Mouse (Mus musculus) cerebellum, adult 9-10 months (tissue): Measurements from ENCODE around the gene Dnah10.

Experiments
- DNase-seq: peaks from one replicate; pipeline ENCODE4 v3.0.0; 2022

Dnah10 gene

DNA sequence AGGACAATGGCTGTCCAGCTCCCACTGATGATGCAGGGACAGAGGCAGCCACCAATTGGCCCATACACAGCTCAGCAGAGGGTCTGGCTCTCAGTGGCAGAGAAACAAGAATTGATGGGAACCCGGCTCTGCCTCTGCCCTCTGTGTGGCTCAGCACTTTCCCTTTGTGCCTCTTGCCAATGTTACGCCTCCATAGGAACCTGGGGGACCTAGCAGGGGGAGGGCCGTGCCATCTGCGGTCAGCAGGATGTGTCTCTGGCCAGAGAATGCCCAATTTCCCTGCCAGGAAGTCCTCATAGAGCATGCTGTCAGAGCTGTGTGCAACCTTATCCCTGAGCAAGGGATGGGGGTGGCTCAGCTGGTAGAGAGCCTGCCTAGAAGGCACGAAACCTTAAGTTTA, 89.9 kb downstream of the Dnah10 start:
- peak; percentile 93 for DNase-seq

DNA sequence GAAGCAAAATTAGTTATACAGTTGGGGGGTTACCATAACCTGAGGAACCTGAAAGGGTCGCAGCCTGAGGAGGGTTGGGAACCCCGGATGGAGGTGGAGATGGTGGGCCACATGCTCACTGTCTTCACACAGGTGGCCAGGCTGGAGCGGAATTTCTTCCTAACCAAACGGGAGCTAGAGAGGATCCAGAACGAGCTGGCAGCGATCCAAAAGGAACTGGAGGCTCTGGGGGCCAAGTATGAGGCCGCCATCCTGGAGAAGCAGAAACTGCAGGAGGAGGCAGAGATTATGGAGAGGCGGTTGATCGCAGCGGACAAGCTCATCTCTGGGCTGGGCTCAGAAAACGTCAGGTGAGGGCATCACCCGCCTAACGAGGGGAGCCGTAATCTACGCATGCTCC, 92.2 kb downstream of the Dnah10 start:
- DNase-seq: no peak

DNA sequence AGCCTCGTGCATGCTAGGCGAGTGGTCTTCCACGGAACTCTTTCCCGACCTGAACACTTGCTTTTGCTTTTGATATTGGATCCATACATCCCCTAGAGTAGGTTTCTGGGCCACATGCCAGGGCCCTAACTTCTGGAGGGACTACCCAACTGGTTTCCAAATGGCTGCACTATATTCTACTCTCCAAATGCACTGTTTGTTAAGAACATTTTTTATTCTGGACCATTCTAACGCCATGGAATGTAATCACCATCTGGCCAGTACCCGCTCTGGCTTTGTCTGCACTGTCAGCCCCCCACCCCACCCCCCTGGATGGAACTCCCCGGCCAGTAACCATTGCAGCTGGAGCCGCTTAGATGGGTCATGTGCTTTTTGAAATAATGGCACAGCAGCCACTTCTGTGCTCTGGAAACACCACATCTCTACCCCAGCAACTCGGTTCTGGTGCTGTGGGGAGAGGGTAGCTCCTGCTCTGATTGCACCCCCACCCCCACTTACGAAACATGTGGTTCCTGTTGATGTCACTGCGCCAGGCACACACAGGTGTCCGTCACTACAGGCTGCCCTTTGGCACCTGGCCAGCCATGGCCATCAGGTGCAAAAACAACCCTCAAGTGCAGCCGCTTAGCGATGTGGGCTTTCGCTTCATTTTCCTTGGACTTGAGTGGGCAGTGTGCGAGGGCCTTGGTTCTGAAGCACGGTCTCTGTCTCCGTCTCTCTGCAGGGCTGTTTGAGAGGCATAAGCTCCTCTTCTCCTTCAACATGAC, 97.4 kb downstream of the Dnah10 start:
- DNase-seq: no peak

DNA sequence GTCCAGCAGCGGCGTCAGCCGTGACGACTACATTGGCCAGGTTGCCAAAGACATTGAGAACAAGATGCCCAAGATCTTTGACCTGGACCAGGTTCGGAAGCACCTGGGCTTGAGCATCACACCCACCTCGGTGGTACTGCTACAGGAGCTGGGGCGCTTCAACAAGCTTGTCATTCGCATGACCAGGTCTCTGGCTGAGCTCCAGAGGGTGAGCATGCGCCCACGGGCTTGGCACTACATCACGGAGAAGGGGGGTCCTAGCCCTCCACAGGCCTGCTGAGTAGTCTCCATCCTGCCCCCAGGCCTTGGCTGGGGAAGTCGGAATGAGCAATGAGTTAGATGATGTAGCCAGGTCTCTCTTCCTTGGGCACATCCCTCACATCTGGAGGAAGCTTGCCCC, 105.4 kb downstream of the Dnah10 start:
- DNase-seq: no peak

DNA sequence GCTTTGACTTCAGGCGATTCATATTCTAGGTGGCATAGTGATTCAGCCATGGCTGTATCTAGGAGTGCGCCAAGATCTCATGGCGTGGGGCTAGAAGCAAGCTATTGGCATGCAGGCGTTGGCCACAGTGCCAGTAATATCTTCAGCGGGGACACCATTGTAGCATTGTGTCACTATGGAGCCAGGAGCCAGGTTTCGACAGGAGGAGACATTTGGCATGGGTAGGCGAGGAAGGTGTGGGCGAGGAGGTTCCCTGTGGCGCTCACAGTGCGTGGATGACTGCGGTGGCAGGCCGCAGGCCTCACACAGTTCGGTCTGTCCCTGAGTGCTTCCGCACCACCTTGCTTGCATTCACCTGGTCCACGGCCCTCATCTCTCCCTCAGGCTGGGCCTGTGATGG, 110.3 kb downstream of the Dnah10 start:
- peak; percentile 96 for DNase-seq

DNA sequence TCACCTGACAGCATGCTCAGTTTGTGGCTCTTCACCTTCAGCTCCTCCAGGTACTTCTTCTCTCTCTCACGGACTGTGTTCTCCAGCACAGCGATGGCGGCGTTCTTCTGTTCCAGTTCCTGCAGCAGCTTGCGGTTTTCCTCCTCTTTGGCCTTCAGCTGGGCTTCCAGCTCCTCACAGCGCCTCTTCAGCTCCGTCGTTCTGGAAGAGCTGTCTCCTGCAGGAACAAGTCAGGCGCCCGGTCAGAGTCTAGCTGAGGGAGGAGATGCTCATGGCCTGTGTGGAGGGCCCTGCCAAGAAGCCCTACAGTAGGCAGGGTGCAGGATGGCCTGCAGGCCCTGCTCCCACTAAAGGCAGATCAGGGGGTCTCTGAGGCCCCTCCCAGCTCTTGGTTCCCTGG, 111.2 kb downstream of the Dnah10 start:
- DNase-seq: no peak

DNA sequence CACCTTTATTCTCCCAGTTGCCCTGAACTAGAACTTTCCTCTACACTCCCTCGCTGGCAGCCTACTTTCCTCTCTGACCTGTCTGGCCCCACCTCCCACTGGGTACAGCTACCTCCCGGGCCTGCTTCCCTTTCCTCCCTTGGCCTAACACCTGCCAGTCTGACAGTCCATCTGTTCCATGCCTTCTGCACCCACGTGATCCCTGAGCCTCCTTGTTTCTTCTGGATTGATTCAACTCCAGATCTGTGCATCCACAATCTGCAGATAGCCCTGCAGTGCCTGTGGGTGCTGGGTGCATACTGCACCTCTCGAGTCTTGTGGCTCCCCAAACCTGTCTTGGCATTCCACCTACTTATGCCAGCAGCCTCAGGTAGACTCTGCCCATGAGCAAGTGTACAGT, 111.7 kb downstream of the Dnah10 start:
- DNase-seq: peak; percentile 97

DNA sequence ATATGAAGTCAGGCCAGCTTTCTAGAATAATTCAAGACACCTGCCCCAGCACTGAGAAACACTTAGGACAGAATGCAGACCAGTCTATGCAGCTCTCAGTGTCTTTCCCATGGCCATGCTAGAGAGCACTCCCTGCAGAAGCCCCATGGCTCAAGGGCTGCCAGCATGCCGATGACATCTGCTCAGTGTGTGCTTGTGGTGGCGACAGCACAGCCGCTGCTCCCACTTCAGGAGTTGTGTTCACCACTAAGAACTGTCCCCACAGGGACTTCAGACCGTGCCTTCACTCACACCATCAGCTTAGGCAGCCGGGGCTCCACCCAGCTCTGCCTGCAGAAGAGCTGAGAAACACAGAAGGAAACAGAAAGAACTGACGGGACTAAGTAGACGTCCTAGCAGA, 115.3 kb downstream of the Dnah10 start:
- no peak for DNase-seq

DNA sequence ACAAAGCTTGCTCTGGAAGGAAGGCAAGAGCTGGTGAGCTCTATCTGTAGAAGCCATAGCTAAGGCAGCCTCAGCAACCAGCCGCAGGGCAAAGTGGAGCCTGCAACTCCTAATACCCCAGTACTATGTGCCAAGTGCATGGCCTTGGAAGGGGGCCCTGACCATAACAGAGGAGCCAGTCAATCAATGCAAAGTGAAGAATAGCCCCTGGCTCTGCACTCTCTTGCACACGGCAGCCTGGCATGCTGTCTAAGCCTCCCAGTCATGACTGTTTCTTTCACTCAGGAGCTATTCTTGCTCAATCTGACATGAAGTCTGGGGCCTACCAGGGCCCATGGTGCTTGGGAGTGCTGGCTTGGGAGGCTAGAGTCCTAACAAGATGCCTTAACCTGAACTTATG, 115.8 kb downstream of the Dnah10 start:
- no peak for DNase-seq

DNA sequence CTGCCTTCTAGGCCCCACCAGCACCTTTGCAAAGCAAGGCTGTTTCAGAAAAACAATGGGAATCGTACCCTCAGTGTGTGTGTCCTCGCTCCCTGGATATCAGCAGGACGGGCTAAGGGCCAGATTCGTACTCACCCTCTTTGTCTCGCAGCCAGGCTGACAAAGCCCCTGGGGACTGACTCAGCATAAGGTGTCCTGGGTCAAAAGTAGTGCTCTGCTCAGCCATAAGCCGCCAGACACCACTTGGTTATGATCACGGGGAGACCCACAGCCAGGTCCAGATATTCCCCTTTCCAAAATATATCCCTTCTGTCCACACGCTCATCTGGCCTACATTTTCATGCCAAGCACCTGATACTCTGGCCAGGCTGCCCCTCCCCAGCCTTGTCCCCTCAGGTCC, 118.5 kb downstream of the Dnah10 start:
- DNase-seq: peak; percentile 76

DNA sequence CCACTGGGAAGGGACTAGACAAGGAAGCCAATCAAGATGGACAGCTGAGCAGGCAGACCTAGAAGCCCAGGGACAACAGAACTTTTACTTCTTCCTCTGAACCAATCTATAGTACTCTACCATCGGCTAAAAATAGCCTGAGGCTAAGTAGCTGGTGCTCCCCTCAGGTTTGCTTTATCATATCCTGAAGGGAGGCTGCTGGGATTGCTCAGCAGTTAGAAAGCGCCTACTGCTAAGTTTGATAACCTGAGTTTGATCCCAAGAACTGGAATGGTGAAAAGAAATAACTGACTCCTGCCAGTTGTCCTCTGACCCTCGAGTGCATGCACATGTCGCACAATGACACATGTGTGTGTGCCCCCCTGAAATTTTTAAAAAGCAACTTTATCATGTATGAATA, 120.0 kb downstream of the Dnah10 start:
- DNase-seq: no peak

DNA sequence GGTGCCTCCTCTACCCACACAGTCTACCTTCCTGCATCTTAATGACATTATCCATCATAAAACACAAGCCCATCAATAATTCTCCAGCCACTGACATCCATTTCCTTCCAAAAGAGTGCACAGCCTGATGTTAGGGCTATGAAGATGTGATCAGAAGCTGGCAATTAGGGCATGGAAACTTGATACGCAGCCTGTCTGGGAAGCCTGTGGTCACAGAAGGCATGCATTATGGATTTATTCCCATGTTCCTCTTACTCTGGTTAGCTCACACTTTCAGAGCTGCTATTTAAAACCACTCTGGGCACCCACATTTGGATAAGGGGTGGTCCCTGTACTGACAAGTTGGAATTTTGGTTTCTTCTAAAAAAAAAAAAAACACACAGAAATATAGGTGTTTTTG, 122.1 kb downstream of the Dnah10 start:
- no peak for DNase-seq

DNA sequence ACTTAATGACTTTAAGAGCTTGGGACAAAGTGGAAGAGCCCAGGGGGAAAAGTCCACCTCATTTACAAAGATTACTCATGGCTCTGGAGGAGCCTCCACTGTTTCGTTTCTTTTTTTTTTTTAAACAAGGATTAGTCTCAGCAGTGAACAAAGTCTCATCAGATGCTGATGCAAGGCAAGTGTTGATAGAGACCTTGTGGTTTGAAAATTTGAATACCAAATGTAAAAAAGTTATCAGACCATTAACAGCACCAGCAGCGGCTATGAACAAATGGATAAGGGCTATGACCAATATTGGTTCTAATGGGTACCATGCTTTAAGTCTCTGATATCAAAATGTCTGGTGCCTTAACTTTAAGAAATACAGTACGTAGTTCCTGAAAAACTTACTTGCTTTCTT, 124.1 kb downstream of the Dnah10 start:
- no peak for DNase-seq

DNA sequence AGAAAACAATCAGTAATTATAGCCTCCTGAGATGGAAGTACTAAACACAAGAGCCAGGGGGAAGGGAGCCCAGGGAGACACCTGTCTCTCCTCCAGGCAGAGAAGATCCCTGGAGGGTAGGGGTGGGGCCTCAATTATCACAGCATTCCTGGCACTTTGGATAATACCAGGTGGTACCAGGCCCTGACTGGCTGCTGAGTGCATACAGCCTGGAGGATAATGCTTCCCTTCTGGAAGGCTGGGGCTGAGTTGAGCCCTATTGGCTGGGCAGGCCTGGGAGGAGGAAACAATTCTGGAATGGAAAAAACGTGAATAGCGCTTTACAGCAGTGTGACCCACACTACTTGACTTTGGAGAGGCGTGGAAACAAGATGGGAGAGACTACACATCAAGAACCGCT, 126.7 kb downstream of the Dnah10 start:
- DNase-seq: peak; percentile 68

DNA sequence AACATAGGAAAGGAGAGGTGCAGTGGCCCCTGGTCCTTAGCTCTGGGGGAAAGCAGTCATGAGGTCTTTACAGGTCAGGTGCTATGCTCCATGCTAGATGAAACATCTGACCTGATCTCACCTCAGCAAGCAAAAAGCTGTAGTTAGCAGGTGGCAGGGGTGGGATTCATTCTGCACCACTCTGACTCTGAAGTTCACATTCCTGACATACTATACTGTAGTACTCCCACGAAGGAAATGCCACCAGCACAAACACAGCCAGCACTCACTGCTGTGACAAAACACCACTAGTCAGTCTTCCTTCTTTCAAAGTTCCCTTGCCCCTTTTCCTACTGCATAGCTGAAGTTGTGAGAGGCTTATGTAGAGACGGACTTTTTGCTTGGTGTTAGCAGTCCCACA, 127.4 kb downstream of the Dnah10 start:
- DNase-seq: no peak

DNA sequence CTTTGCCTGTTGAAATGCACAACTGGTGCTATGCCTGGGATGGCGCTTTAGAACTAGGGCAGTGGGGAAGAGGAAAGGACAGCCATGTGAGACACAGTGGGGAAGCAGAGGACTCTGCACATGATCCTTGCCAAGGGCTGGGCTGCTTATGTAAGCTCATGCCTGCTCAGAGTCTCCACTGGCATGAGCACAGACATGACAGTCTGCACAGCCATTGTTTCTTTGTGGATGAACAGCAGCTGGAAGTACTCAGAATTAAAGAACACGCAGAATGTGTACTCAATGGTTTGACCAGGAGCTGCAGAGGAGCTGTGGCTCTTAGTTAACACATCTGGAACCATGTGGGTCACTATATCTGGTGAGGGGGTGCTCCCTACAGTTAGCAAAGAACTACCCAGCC, 128.2 kb downstream of the Dnah10 start:
- DNase-seq: peak; percentile 91

DNA sequence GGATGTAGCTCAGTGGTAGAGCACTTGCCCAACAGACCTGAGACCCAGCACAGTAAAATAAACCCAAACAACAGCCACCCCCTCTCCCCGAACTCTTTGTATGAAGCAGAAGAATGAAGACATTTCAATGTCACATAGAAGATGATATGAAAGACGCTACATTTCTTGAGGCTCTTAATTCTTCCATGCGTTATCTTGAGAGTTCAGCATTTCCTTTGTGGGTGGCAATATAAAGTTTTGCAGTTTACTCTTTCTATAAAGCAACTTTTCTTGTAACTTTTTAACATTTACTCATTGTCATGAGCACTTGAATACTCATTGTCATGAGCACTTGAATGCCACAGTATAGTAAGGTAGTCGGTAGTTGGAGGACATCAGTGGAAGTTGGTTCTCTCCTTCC, 129.3 kb downstream of the Dnah10 start:
- DNase-seq: no peak

DNA sequence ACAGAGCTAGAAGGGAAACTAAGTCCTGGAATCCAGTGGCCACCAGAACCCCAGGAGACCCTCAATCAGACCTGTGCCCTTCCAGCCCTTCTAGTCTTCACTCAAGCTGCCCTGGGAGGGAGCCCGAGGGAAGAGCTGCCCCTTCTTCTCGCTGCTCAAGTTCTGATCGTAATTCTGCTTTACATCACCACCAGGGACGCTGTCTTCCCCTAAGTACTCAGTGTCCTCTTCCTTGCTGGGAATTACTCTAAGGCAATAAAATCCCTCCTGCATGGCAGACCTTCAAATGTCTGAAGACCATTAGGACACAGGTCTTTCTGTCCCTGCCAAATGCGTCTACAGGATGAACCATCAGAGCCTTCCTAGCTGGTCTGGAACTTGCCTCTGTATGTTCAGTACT, 135.1 kb downstream of the Dnah10 start:
- peak; percentile 71 for DNase-seq

DNA sequence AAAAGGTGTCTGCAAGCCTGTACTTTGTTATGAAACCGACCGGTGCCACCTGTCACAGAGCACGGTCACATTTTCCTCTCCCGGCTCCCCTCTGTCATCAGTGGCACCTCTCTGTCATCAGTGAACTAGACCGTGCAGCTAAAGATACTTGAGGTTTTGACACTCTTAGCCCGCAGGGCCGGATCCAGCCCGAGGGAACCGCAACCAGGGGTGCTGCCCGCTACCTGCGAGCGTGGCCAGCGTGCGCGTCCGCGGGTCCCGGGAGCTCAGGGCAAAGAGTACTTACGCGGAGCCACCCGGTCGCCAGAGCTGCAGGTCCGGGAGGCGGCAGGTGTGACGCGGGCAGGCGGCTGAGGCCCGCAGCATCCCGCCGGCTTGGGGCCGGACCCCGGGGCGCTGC, 136.6 kb downstream of the Dnah10 start:
- peak; percentile 79 for DNase-seq

DNA sequence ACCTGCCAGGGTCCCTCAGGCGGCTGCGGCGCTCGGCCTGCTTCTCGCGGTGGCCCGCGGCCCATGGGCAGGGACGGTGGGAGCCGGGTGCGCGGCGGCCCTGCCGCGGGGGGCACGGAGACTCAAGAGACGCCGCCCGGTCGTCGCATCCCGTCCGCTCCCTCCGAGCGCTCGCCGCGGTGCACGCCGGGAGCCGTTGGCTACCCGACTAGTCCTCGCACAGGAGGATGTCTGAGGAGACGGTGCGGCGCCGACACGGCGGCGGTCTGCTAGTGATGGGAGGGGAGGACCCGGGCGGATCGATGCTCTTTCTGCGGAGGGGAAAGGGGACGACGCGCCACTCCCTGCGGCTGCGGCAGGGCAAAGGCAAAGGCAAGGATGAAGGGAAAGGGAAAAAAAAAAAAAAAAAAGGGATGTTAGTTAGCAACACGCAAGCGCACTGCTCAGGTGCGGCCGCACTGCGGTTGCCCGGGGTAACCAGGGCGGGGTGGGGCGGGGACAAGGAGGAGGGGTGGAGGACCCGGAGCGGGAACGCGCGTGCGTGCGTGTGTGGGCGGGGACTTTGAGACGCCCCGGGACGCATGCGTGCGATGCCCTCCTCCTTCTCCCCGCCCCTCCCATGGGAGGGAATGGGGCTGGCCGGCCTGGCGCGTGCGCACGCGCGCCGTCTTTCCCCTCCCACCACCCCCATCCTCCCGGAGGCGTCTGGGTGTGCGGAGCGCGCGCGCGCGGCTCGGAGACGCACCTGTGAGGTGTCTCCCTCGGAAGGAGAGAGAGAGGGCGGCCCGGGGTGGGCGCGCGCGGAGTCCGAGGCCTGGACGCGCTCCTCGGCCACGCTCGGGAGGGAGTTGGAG, 137.4 kb downstream of the Dnah10 start, which contains the start of the genes Ccdc92 and Zfp664:
TSS of gene Ccdc92 (minus strand) at position 412 of the 854 bp plus-strand sequence.
TSS of gene Zfp664 (plus strand) at position 679 of the 854 bp plus-strand sequence.
- peak; percentile 96 for DNase-seq

DNA sequence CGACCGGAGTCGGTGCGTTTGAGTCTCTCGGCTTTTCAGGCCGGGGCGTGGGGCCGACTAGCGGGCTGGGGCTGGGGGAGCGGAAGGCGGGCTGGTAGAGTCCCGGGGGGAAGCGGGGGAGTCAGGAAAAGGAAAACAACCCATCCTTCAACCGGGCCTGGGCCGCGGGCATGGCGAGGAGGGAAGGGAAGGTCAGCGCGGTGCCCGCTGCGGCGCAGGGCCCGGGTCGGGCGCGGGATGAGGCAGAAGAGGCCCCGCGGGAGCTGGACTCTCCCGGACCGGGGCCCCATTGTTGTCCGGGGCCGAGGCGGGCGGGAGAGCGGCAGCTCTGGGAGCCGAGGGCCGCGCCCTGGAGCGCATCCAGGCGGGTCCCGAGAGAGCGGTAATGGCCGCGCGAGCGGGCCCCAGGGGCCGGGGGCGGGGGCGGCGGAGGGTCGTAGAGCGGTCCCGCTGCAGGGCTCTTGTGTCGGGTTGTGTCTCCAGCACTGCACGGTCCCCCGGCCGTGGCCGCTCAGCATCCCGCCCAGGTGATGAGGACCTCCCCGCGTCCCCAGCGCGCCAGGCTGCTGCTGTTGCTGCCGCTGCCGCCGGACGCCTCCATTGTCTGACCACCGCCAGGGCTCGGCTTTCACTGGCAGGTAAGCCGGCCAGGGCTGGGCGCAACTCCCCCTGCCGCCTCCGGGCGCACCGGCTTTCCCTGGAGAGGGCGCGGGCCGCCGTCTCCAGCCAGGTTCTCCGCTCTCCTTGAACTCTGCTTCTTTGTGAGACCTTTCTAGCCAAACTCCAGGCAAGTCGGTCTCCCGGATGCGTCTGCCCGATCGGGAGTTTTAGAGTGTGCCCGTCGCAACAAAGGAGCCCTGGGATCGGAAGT, 138.2 kb downstream of the Dnah10 start:
- no peak for DNase-seq

DNA sequence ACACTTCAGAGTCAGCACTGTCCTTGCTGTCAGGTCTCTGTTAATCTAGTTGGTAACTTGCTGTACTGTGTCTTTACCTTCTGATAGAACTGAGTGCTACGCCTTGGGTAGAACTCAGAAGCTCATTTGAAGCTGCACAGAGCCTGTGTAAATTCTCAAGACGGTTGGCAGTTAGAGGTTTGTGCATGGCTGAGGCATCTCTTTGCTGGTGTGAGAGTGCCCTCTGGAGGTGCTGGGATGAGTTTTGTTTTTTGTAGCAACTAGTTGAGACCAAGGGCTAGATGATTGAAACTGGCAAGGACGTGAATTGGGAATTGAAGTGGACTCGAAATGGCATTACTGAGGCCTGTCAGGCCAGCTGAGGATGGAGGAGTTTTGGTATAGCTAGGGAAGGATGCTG, 144.1 kb downstream of the Dnah10 start:
- DNase-seq: peak; percentile 86

DNA sequence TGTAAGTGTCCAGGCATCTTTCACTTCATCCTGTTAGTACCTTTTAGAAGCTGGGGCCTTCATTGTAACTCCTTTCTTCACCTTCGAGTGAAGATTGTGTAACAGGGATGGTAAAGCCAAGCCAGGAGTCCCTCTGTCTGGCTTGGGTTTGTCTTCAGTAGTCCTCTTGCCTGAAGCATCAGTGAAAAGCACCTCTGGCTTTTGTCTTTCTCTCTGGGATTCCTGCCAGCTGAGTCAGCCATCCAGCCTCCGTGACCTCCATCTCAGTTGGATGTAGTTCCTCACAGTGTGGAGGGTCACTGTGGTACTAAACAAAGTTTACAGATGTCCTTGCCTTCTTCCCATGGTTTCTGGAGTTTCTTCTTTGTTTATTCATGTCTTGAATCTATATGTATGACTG, 147.1 kb downstream of the Dnah10 start:
- no peak for DNase-seq
